In genomic region chr11:22621868-22622267, GRCm38 (mm10) we compare ENCODE assay signal across 18 mouse cellular contexts.
DNase-seq lines count a peak whose midpoint lies in the region; ATAC-seq and TF ChIP-seq lines count a peak whose summit lies in the region.
"Had no signal": no experiment of that assay in that cellular context is flagged by ENCODE, and none has a peak within 500 bp of the region (broad histone marks: within the 10 kb centered on the region; RNA-seq: fewer than 3 reads in every experiment).

No protein-coding gene starts in this region.

- no peak overlapping the region for H3K4me2 ChIP-seq in limb, embryonic 14.5 days (replicated peaks; ENCODE audit: low read depth, low read length, severe bottlenecking)
- no peak overlapping the region for H3K4me2 ChIP-seq in stomach, embryonic 14.5 days (replicated peaks; ENCODE audit: low read depth, low read length)
- no peak overlapping the region for H3K4me2 ChIP-seq in hindbrain, postnatal 0 days (ENCODE audit: low read depth, low read length)
- H3K4me2 ChIP-seq: forebrain, embryonic 12.5 days; liver, embryonic 13.5 days; midbrain, embryonic 13.5 days had no signal

- no peak overlapping the region for H3K4me3 ChIP-seq in embryonic facial prominence, embryonic 10.5 days
- no peak overlapping the region for H3K4me3 ChIP-seq in limb, embryonic 14.5 days (replicated peaks; ENCODE audit: low read length)
- no peak overlapping the region for H3K4me3 ChIP-seq in stomach, embryonic 14.5 days (ENCODE audit: low read depth, low read length)
- H3K4me3 ChIP-seq in hindbrain, postnatal 0 days (ENCODE audit: low read length) = no peak overlapping the region
- H3K4me3 ChIP-seq: forebrain, embryonic 12.5 days; liver, embryonic 13.5 days; midbrain, embryonic 13.5 days had no signal

- TF ChIP-seq POLR2A in limb, embryonic 14.5 days (IDR thresholded peaks at IDR 0.05; ENCODE audit: borderline replicate concordance, extremely low read depth, insufficient read depth, insufficient read length) = no peak

- no peak for ATAC-seq in limb, embryonic 14.5 days (ENCODE audit: low FRiP score, low read depth)
- ATAC-seq in stomach, embryonic 14.5 days (ENCODE audit: insufficient number of reproducible peaks, insufficient read depth, low FRiP score, low read depth) = peak; percentile 76
- ATAC-seq in hindbrain, postnatal 0 days = no peak
- ATAC-seq: hindbrain, embryonic 16.5 days; midbrain, embryonic 13.5 days had no signal

- H3K9ac ChIP-seq in limb, embryonic 14.5 days (ENCODE audit: low read depth, low read length, severe bottlenecking) = no peak overlapping the region
- H3K9ac ChIP-seq in stomach, embryonic 14.5 days (replicated peaks; ENCODE audit: low read depth, low read length) = no peak overlapping the region
- no peak overlapping the region for H3K9ac ChIP-seq in hindbrain, postnatal 0 days (replicated peaks; ENCODE audit: low read length)
- H3K9ac ChIP-seq: forebrain, embryonic 12.5 days; liver, embryonic 13.5 days; midbrain, embryonic 13.5 days had no signal

- 60% methylated on average over 6 of the region's 6 CpGs for WGBS in embryonic facial prominence, embryonic 10.5 days
- WGBS in limb, embryonic 14.5 days = 35% methylated on average over 6 of the region's 6 CpGs
- WGBS in stomach, embryonic 14.5 days = 38% methylated on average over 6 of the region's 6 CpGs
- 79% methylated on average over 6 of the region's 6 CpGs for WGBS in hindbrain, postnatal 0 days

- DNase-seq in ES-CJ7 (ENCODE audit: low read depth, low spot score) = peak; percentile 88
- peak; percentile 17 for DNase-seq in embryonic facial prominence, embryonic 10.5 days (ENCODE audit: low spot score)
- no peak for DNase-seq in limb, embryonic 14.5 days (ENCODE audit: low spot score)
- DNase-seq in gastrocnemius, postnatal 4 days (ENCODE audit: low spot score in 2 of 2) = no peak
- no peak for DNase-seq in hindbrain, postnatal 0 days (ENCODE audit: low spot score)
- no peak for DNase-seq in yolk sac, embryonic 10.5 days (ENCODE audit: low spot score)
- DNase-seq: adrenal gland, postnatal 14 days; gastrocnemius, postnatal 14 days; heart, postnatal 14 days; kidney, adult 11 months; kidney, postnatal 36 days; liver, embryonic 13.5 days; right cerebral cortex, postnatal 4 days; thymus, adult 18-20 months had no signal

- 0 out of 2 replicates have a peak overlapping the region, but pooled peaks have one; percentile 20 for H3K27ac ChIP-seq in embryonic facial prominence, embryonic 10.5 days (replicated peaks)
- H3K27ac ChIP-seq in limb, embryonic 14.5 days (replicated peaks; ENCODE audit: low read depth, low read length) = peak overlapping the region; percentile 48; the same call in 1 of the 2 replicates
- H3K27ac ChIP-seq in stomach, embryonic 14.5 days (ENCODE audit: low read length) = peak overlapping the region; percentile 52; the same call in 1 of the 2 replicates
- no peak overlapping the region for H3K27ac ChIP-seq in hindbrain, postnatal 0 days
- H3K27ac ChIP-seq: forebrain, embryonic 12.5 days; liver, embryonic 13.5 days; midbrain, embryonic 13.5 days had no signal

- H3K27me3 ChIP-seq in embryonic facial prominence, embryonic 10.5 days (replicated peaks; ENCODE audit: low read depth, poor library complexity, severe bottlenecking) = no peaks in the 10 kb centered on the region
- H3K27me3 ChIP-seq in limb, embryonic 14.5 days (ENCODE audit: control insufficient read depth, insufficient read depth, low read length) = no peaks in the 10 kb centered on the region
- no peaks in the 10 kb centered on the region for H3K27me3 ChIP-seq in stomach, embryonic 14.5 days (ENCODE audit: control insufficient read depth, insufficient read depth, low read length)
- H3K27me3 ChIP-seq in hindbrain, postnatal 0 days (ENCODE audit: insufficient read depth, low read length) = no peaks in the 10 kb centered on the region
- H3K27me3 ChIP-seq: liver, embryonic 13.5 days; midbrain, embryonic 13.5 days had no signal

- TF ChIP-seq CTCF in hindbrain, postnatal 0 days (IDR thresholded peaks at IDR 0.05; ENCODE audit: low read depth) = no peak

- H3K4me1 ChIP-seq in embryonic facial prominence, embryonic 10.5 days = peaks cover 14% of the 10 kb centered on the region
- peaks cover 19% of the 10 kb centered on the region for H3K4me1 ChIP-seq in limb, embryonic 14.5 days (ENCODE audit: control insufficient read depth, insufficient read depth, low read length)
- peaks cover 3% of the 10 kb centered on the region; the same call in 1 of the 2 replicates for H3K4me1 ChIP-seq in stomach, embryonic 14.5 days (ENCODE audit: control insufficient read depth, insufficient read depth, low read length)
- no peaks in the 10 kb centered on the region for H3K4me1 ChIP-seq in hindbrain, postnatal 0 days (ENCODE audit: insufficient read depth, low read length)
- H3K4me1 ChIP-seq: liver, embryonic 13.5 days; midbrain, embryonic 13.5 days had no signal

- H3K9me3 ChIP-seq in embryonic facial prominence, embryonic 10.5 days = no peaks in the 10 kb centered on the region
- H3K9me3 ChIP-seq in limb, embryonic 14.5 days (ENCODE audit: control insufficient read depth, low read length) = no peaks in the 10 kb centered on the region
- no peaks in the 10 kb centered on the region for H3K9me3 ChIP-seq in stomach, embryonic 14.5 days (ENCODE audit: control insufficient read depth, low read depth, low read length)
- no peaks in the 10 kb centered on the region for H3K9me3 ChIP-seq in hindbrain, postnatal 0 days (ENCODE audit: low read length)
- H3K9me3 ChIP-seq: forebrain, embryonic 12.5 days; liver, embryonic 13.5 days; midbrain, embryonic 13.5 days had no signal

- no peaks in the 10 kb centered on the region for H3K36me3 ChIP-seq in embryonic facial prominence, embryonic 10.5 days (replicated peaks)
- no peaks in the 10 kb centered on the region for H3K36me3 ChIP-seq in limb, embryonic 14.5 days (ENCODE audit: control insufficient read depth, insufficient read depth, low read length)
- no peaks in the 10 kb centered on the region for H3K36me3 ChIP-seq in stomach, embryonic 14.5 days (ENCODE audit: control insufficient read depth, insufficient read depth, low read length)
- H3K36me3 ChIP-seq in hindbrain, postnatal 0 days (ENCODE audit: insufficient read depth, low read length) = no peaks in the 10 kb centered on the region
- H3K36me3 ChIP-seq: forebrain, embryonic 12.5 days; liver, embryonic 13.5 days; midbrain, embryonic 13.5 days had no signal

Comparison
In these comparisons a context has a peak if more than half of its experiments do, and no peak if none do; other contexts are left out.
1. DNase-seq: peak in ES-CJ7 (single experiment) and embryonic facial prominence, embryonic 10.5 days (single experiment); none in limb, embryonic 14.5 days (single experiment), gastrocnemius, postnatal 4 days (0 of 2), hindbrain, postnatal 0 days (single experiment) and yolk sac, embryonic 10.5 days (single experiment).